Mouse (Mus musculus): ENCODE results near the gene Dnaja2. TPM values are rescaled to one million over a fixed set of nuclear protein-coding genes. Genes with fewer than 3 reads are reported as not detected.

Gene Dnaja2
- polyA plus RNA-seq, 1 experiment, result 104 TPM

DNA sequence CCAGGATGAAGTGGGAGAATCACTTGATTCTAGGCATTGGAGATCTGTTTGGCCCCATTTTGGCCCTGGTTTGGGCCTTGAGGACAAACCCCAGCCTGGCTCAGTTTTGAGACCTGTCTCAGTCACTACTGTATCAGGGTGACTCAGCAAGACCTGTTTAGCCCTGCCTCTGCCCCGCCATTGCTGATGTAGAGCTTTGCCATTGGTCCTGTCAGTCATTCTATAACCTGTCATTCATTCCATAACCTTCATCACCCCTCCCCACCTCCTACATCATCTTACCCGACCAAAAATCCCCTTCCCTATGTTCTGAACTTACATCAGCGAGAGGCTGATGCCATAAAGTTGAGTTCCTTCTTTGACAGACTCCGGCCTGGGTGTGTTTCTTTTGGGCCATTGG is 22.3 kb downstream of the Dnaja2 start:
- no peak overlapping the region for H3K4me3 ChIP-seq (ENCODE audit: insufficient read depth, low read depth, low read length)
- H3K27ac ChIP-seq (ENCODE audit: insufficient read depth, low read depth, low read length), result no peak overlapping the region
- H3K4me1 ChIP-seq (ENCODE audit: control insufficient read depth, insufficient read depth, low read length), result no peaks in the 10 kb centered on the region
- TF ChIP-seq CTCF (IDR thresholded peaks at IDR 0.05; ENCODE audit: insufficient read depth, low read depth, low read length), result no peak
- TF ChIP-seq POLR2A (IDR thresholded peaks at IDR 0.05; ENCODE audit: insufficient read depth, low read depth, low read length), result no peak
- 91% methylated on average over 4 of the region's 4 CpGs for WGBS

- TF ChIP-seq POLR2A (IDR thresholded peaks at IDR 0.05; ENCODE audit: insufficient read depth, low read depth, low read length) (no peak), CTCF (IDR thresholded peaks at IDR 0.05; ENCODE audit: insufficient read depth, low read depth, low read length) (no peak)
- Histone ChIP-seq H3K4me3 (ENCODE audit: insufficient read depth, low read depth, low read length) (no peak overlapping the region), H3K27ac (ENCODE audit: insufficient read depth, low read depth, low read length) (no peak overlapping the region), H3K4me1 (ENCODE audit: control insufficient read depth, insufficient read depth, low read length) (no peaks in the 10 kb centered on the region)
- WGBS, result 87% methylated on average over 3 of the region's 3 CpGs
Observed at GRCm38 (mm10) chr8:85531471-85531870, 23.7 kb downstream of the Dnaja2 start.

- WGBS, result 94% methylated on average over 1 of the region's 1 CpGs
- Histone ChIP-seq H3K27ac (ENCODE audit: insufficient read depth, low read depth, low read length) (no peak overlapping the region), H3K4me3 (ENCODE audit: insufficient read depth, low read depth, low read length) (no peak overlapping the region), H3K4me1 (ENCODE audit: control insufficient read depth, insufficient read depth, low read length) (no peaks in the 10 kb centered on the region)
- no peak for TF ChIP-seq CTCF (IDR thresholded peaks at IDR 0.05; ENCODE audit: insufficient read depth, low read depth, low read length)
- no peak for TF ChIP-seq POLR2A (IDR thresholded peaks at IDR 0.05; ENCODE audit: insufficient read depth, low read depth, low read length)
Observed at GRCm38 (mm10) chr8:85530717-85531116, 24.4 kb downstream of the Dnaja2 start.

GRCm38 (mm10) chr8:85528959-85529358 is 26.2 kb downstream of the Dnaja2 start:
- Histone ChIP-seq H3K27ac (ENCODE audit: insufficient read depth, low read depth, low read length) (no peak overlapping the region), H3K4me3 (ENCODE audit: insufficient read depth, low read depth, low read length) (no peak overlapping the region), H3K4me1 (ENCODE audit: control insufficient read depth, insufficient read depth, low read length) (no peaks in the 10 kb centered on the region)
- WGBS, result 41% methylated on average over 3 of the region's 3 CpGs
- TF ChIP-seq CTCF (IDR thresholded peaks at IDR 0.05; ENCODE audit: insufficient read depth, low read depth, low read length) (no peak), POLR2A (IDR thresholded peaks at IDR 0.05; ENCODE audit: insufficient read depth, low read depth, low read length) (no peak)

DNA sequence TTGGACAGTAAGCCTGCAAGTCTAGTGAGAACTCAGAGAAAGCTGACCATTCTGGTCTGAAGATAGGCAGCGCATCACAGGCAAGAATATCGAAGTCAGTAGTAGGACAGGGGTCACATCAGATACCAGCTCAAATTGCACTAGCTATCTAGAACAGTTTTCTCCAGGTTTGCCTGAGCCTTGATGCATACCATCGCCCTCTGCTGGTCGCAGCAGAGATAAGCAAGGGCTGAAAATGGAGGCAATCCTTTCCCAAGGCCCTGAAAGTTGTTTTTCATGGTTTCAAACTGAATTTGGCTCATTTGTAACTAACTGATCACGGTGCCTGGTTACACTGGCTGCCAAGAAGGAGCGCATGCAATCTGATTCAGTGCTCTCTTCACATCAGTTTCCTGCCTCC is 29.0 kb downstream of the Dnaja2 start:
- TF ChIP-seq POLR2A (IDR thresholded peaks at IDR 0.05; ENCODE audit: insufficient read depth, low read depth, low read length), result no peak
- TF ChIP-seq CTCF (IDR thresholded peaks at IDR 0.05; ENCODE audit: insufficient read depth, low read depth, low read length), result no peak
- no peak overlapping the region for H3K27ac ChIP-seq (ENCODE audit: insufficient read depth, low read depth, low read length)
- H3K4me3 ChIP-seq (ENCODE audit: insufficient read depth, low read depth, low read length), result no peak overlapping the region
- 26% methylated on average over 6 of the region's 6 CpGs for WGBS
- H3K4me1 ChIP-seq (ENCODE audit: control insufficient read depth, insufficient read depth, low read length), result peaks cover 9% of the 10 kb centered on the region; the same call in 1 of the 2 replicates

DNA sequence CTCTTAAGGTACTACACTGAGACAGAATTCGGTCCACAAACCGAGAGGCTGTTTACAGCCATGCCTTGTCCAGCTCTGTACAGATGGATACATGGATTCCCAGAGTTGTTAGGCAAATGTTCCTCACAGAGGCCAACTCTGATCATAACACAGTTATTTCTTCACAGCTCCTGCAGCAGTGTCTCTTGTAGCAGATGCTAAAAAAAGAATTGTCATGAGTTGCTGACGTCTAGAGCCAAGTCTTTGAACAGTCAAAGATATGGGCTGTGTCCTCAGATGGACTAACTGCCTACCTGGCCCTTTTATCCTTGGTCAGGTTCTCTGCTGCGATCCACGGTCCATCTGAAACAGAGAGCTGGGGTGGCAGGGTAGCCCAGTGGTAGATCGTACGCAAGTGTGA is 31.1 kb downstream of the Dnaja2 start:
- H3K4me3 ChIP-seq (ENCODE audit: insufficient read depth, low read depth, low read length), result no peak overlapping the region
- no peak for TF ChIP-seq POLR2A (IDR thresholded peaks at IDR 0.05; ENCODE audit: insufficient read depth, low read depth, low read length)
- no peak for TF ChIP-seq CTCF (IDR thresholded peaks at IDR 0.05; ENCODE audit: insufficient read depth, low read depth, low read length)
- WGBS, result 89% methylated on average over 7 of the region's 7 CpGs
- H3K27ac ChIP-seq (ENCODE audit: insufficient read depth, low read depth, low read length), result no peak overlapping the region
- H3K4me1 ChIP-seq (ENCODE audit: control insufficient read depth, insufficient read depth, low read length), result peaks cover 9% of the 10 kb centered on the region; the same call in 1 of the 2 replicates

- H3K4me3 ChIP-seq (ENCODE audit: insufficient read depth, low read depth, low read length), result no peak overlapping the region
- no peak overlapping the region for H3K27ac ChIP-seq (ENCODE audit: insufficient read depth, low read depth, low read length)
- H3K4me1 ChIP-seq (ENCODE audit: control insufficient read depth, insufficient read depth, low read length), result peaks cover 23% of the 10 kb centered on the region
- TF ChIP-seq CTCF (IDR thresholded peaks at IDR 0.05; ENCODE audit: insufficient read depth, low read depth, low read length) (no peak), POLR2A (IDR thresholded peaks at IDR 0.05; ENCODE audit: insufficient read depth, low read depth, low read length) (no peak)
- 90% methylated on average over 8 of the region's 8 CpGs for WGBS
Observed at GRCm38 (mm10) chr8:85521332-85521731, 33.8 kb downstream of the Dnaja2 start.

DNA sequence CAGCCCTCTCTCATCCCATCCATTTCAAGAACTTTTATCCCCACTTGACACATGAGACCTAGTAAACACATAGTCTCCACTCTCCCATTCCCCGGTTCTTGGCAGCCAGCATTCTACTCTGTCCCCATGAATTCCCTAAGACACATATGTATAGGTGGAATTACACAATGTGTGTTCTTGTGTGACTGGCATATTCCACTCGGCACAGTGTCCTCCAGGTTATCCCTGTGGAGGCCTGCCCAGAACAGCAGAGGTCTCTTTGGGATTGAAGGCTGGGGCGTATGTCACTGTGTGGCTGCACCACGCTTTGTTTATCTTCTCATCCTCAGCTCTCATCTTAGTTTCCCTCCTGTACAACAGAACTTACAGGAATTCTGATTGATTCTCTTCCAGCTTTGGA is 34.6 kb downstream of the Dnaja2 start:
- H3K27ac ChIP-seq (ENCODE audit: insufficient read depth, low read depth, low read length), result no peak overlapping the region
- no peak overlapping the region for H3K4me3 ChIP-seq (ENCODE audit: insufficient read depth, low read depth, low read length)
- peaks cover 28% of the 10 kb centered on the region for H3K4me1 ChIP-seq (ENCODE audit: control insufficient read depth, insufficient read depth, low read length)
- no peak for TF ChIP-seq POLR2A (IDR thresholded peaks at IDR 0.05; ENCODE audit: insufficient read depth, low read depth, low read length)
- TF ChIP-seq CTCF (IDR thresholded peaks at IDR 0.05; ENCODE audit: insufficient read depth, low read depth, low read length), result no peak
- WGBS, result 93% methylated on average over 4 of the region's 4 CpGs

GRCm38 (mm10) chr8:85517956-85518355 is 37.2 kb downstream of the Dnaja2 start:
- 62% methylated on average over 10 of the region's 10 CpGs for WGBS
- Histone ChIP-seq H3K4me3 (ENCODE audit: insufficient read depth, low read depth, low read length) (no peak overlapping the region), H3K4me1 (ENCODE audit: control insufficient read depth, insufficient read depth, low read length) (peaks cover 34% of the 10 kb centered on the region), H3K27ac (ENCODE audit: insufficient read depth, low read depth, low read length) (peak overlapping the region; percentile 29)
- TF ChIP-seq CTCF (IDR thresholded peaks at IDR 0.05; ENCODE audit: insufficient read depth, low read depth, low read length), result no peak
- TF ChIP-seq POLR2A (IDR thresholded peaks at IDR 0.05; ENCODE audit: insufficient read depth, low read depth, low read length), result no peak

GRCm38 (mm10) chr8:85517336-85517735 is 37.8 kb downstream of the Dnaja2 start:
- TF ChIP-seq CTCF (IDR thresholded peaks at IDR 0.05; ENCODE audit: insufficient read depth, low read depth, low read length), result no peak
- no peak for TF ChIP-seq POLR2A (IDR thresholded peaks at IDR 0.05; ENCODE audit: insufficient read depth, low read depth, low read length)
- Histone ChIP-seq H3K4me1 (ENCODE audit: control insufficient read depth, insufficient read depth, low read length) (peaks cover 31% of the 10 kb centered on the region), H3K4me3 (ENCODE audit: insufficient read depth, low read depth, low read length) (no peak overlapping the region), H3K27ac (ENCODE audit: insufficient read depth, low read depth, low read length) (peak overlapping the region; percentile 29)
- 38% methylated on average over 4 of the region's 4 CpGs for WGBS
